Mouse (Mus musculus) cerebellum, adult (tissue): ENCODE measurements around the gene Samsn1.
"Not testable (repeated sequence)": the region's sequence is repeated elsewhere in the genome, so short reads cannot be mapped to it uniquely, and the experiment has no call there.

Experiments used
- ATAC-seq: cut with Nextera tagmentation; 2 replicates; pipeline ENCODE4 v1.9.2; 2017; ENCODE audit warnings: mild to moderate bottlenecking, moderate library complexity, mixed read lengths; ENCODE audit not compliant: insufficient number of reproducible peaks, low FRiP score, low TSS enrichment

Gene Samsn1

GRCm38 (mm10) chr16:75887203-75887602 is 134.9 kb downstream of the Samsn1 start:
- ATAC-seq: no peak

GRCm38 (mm10) chr16:75878885-75879284 is 143.2 kb downstream of the Samsn1 start:
- no peak for ATAC-seq

GRCm38 (mm10) chr16:75877170-75877569 is 144.9 kb downstream of the Samsn1 start:
- 0 out of 2 replicates have a peak, but pooled peaks have one; percentile 26 for ATAC-seq

- no peak for ATAC-seq
These were observed 146.2 kb downstream of the Samsn1 start for GRCm38 (mm10) chr16:75875896-75876295.

- no peak for ATAC-seq
These were observed 147.6 kb downstream of the Samsn1 start for GRCm38 (mm10) chr16:75874508-75874907.

GRCm38 (mm10) chr16:75872241-75872640 is 149.8 kb downstream of the Samsn1 start:
- ATAC-seq: no peak

- no peak for ATAC-seq
These were observed 154.7 kb downstream of the Samsn1 start for GRCm38 (mm10) chr16:75867400-75867799.

GRCm38 (mm10) chr16:75865505-75865904 is 156.6 kb downstream of the Samsn1 start:
- no peak for ATAC-seq

- ATAC-seq: no peak
These were observed 157.4 kb downstream of the Samsn1 start for GRCm38 (mm10) chr16:75864673-75865072.

GRCm38 (mm10) chr16:75856343-75856742 is 165.7 kb downstream of the Samsn1 start:
- ATAC-seq: no peak

- no peak for ATAC-seq
These were observed 166.7 kb downstream of the Samsn1 start for GRCm38 (mm10) chr16:75855402-75855801.

GRCm38 (mm10) chr16:75853556-75854271 is 168.4 kb downstream of the Samsn1 start:
- ATAC-seq: no peak

- ATAC-seq: no peak
These were observed 169.6 kb downstream of the Samsn1 start for GRCm38 (mm10) chr16:75852485-75852884.

- no peak for ATAC-seq
These were observed 173.0 kb downstream of the Samsn1 start for GRCm38 (mm10) chr16:75849039-75849438.

GRCm38 (mm10) chr16:75843653-75844062 is 178.4 kb downstream of the Samsn1 start:
- no peak for ATAC-seq

- ATAC-seq: no peak
These were observed 179.1 kb downstream of the Samsn1 start for GRCm38 (mm10) chr16:75843031-75843430.

- ATAC-seq: no peak
These were observed 179.5 kb downstream of the Samsn1 start for GRCm38 (mm10) chr16:75842569-75842968.

GRCm38 (mm10) chr16:75837728-75838451 is 184.2 kb downstream of the Samsn1 start:
- no peak for ATAC-seq

- no peak for ATAC-seq
These were observed 190.7 kb downstream of the Samsn1 start for GRCm38 (mm10) chr16:75831390-75831789.

GRCm38 (mm10) chr16:75826949-75827348 is 195.1 kb downstream of the Samsn1 start:
- ATAC-seq: not testable (repeated sequence)

GRCm38 (mm10) chr16:75826498-75826897 is 195.6 kb downstream of the Samsn1 start:
- ATAC-seq: no peak

- ATAC-seq: no peak
These were observed 198.9 kb downstream of the Samsn1 start for GRCm38 (mm10) chr16:75823226-75823625.
